Mouse (Mus musculus) hindbrain, embryonic 12.5 days (tissue): ENCODE measurements at regions not wholly inside any gene's neighbourhood (a gene's known extent, or its start where the extent isn't known, plus 50 kb on each side); places are given as distances from the start of the nearest gene placed in this dataset.

Experiments used
- ATAC-seq: fragments of 200-750 bp; cut with Nextera tagmentation; 2 replicates; pipeline ENCODE4 v1.8.0; 2017; ENCODE audit warnings: moderate TSS enrichment; ENCODE audit not compliant: low FRiP score
- H3K27ac ChIP-seq: fragments of 300-500 bp; sonication (generic); 2 replicates; pipeline ENCODE4 v1.5.1; 2016; ENCODE audit warnings: mild to moderate bottlenecking
- H3K27me3 ChIP-seq: fragments of 300-500 bp; sonication (generic); 2 replicates; pipeline ENCODE4 v1.6.1; 2016; ENCODE audit warnings: mild to moderate bottlenecking
- H3K36me3 ChIP-seq: fragments of 300-500 bp; sonication (generic); 2 replicates; pipeline ENCODE4 v1.6.1; 2016; ENCODE audit warnings: mild to moderate bottlenecking
- H3K4me1 ChIP-seq: fragments of 300-500 bp; sonication (generic); 2 replicates; pipeline ENCODE4 v1.6.1; 2016
- H3K4me2 ChIP-seq: fragments of 300-500 bp; sonication (generic); replicated peaks from 2 replicates; pipeline ENCODE4 v1.6.1; 2016; ENCODE audit warnings: mild to moderate bottlenecking
- H3K4me3 ChIP-seq: fragments of 300-500 bp; sonication (generic); 2 replicates; pipeline ENCODE4 v1.5.1; 2016; ENCODE audit warnings: mild to moderate bottlenecking
- H3K9ac ChIP-seq: fragments of 300-500 bp; sonication (generic); 2 replicates; pipeline ENCODE4 v1.6.1; 2016; ENCODE audit warnings: mild to moderate bottlenecking, moderate library complexity
- H3K9me3 ChIP-seq: fragments of 300-500 bp; sonication (generic); replicated peaks from 2 replicates; pipeline ENCODE4 v1.6.1; 2016; ENCODE audit warnings: mild to moderate bottlenecking
- WGBS: fragments of 180-500 bp; shearing (Covaris S2); methylation state at CpG from one replicate; pipeline ENCODE4 v1.1.7; 2016; 5-methylcytosine and 5-hydroxymethylcytosine counted together

- H3K36me3 ChIP-seq = no peaks in the 10 kb centered on the region
- no peaks in the 10 kb centered on the region for H3K27me3 ChIP-seq
- H3K9ac ChIP-seq = no peak overlapping the region
- ATAC-seq = peak; percentile 33
- 75% methylated on average over 4 of the region's 4 CpGs for WGBS
- H3K4me3 ChIP-seq = no peak overlapping the region
- no peaks in the 10 kb centered on the region for H3K9me3 ChIP-seq
- H3K4me2 ChIP-seq = no peak overlapping the region
- H3K4me1 ChIP-seq = no peaks in the 10 kb centered on the region; the same call in 1 of the 2 replicates
- 0 out of 2 replicates have a peak overlapping the region, but pooled peaks have one; percentile 57 for H3K27ac ChIP-seq
These were observed 519.5 kb upstream of the Cited2 start for GRCm38 (mm10) chr10:17203416-17204110.

GRCm38 (mm10) chr10:17204153-17204552 is 518.9 kb upstream of the Cited2 start:
- Histone ChIP-seq H3K4me3 (no peak overlapping the region), H3K4me1 (no peaks in the 10 kb centered on the region; the same call in 1 of the 2 replicates), H3K9ac (no peak overlapping the region), H3K9me3 (no peaks in the 10 kb centered on the region), H3K4me2 (no peak overlapping the region), H3K27ac (no peak overlapping the region), H3K36me3 (no peaks in the 10 kb centered on the region), H3K27me3 (no peaks in the 10 kb centered on the region)
- ATAC-seq = no peak
- 71% methylated on average over 1 of the region's 1 CpGs for WGBS

DNA sequence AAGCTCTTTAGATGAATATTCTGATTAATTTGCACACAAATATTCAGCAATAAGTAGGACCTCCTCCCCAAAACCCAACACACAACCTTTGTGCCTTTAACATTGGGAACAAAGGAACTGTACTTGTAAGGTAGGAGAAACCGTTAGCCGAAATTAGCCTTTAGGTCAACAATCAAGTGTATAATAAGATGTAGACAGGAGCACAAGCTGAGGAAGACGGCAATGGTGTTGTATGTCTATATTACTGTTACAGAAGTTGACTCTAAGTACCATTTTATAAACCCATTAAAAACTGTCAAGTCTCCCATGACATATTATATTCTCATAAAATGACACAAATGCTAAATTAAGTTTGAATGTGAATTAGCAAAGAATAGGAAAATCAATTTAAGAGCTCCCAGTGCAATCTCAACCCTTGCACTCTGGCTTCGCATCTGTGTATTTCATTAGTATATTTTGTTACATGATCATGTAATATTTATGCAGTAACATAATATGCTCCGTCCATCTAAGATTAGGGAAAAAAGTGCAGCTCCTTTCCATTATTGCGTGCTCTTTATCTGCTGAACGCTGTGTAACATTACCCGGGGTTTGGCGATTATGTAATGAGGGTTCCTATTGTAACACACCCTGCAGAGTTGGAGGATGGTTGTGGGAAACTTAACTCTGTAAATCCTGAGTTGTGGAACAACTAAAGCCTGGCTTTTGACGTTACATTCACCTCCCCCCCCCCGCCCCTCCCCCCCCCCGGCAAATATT is 510.3 kb upstream of the Cited2 start:
- no peak overlapping the region for H3K4me3 ChIP-seq
- whole genome bisulfite sequencing = 17% methylated on average over 11 of the region's 12 CpGs
- peak overlapping the region; percentile 31 for H3K4me2 ChIP-seq
- H3K9me3 ChIP-seq = no peaks in the 10 kb centered on the region
- H3K27ac ChIP-seq = peak overlapping the region; percentile 55
- no peak overlapping the region for H3K9ac ChIP-seq
- H3K4me1 ChIP-seq = peaks cover 9% of the 10 kb centered on the region
- no peaks in the 10 kb centered on the region for H3K27me3 ChIP-seq
- peak; percentile 80 for ATAC-seq
- H3K36me3 ChIP-seq = no peaks in the 10 kb centered on the region

- 26% methylated on average over 7 of the region's 7 CpGs for WGBS
- H3K9me3 ChIP-seq = no peaks in the 10 kb centered on the region
- peak overlapping the region; percentile 31 for H3K4me2 ChIP-seq
- H3K9ac ChIP-seq = no peak overlapping the region
- H3K4me1 ChIP-seq = peaks cover 9% of the 10 kb centered on the region
- peak overlapping the region; percentile 55 for H3K27ac ChIP-seq
- no peak overlapping the region for H3K4me3 ChIP-seq
- ATAC-seq = peak; percentile 68
- no peaks in the 10 kb centered on the region for H3K27me3 ChIP-seq
- no peaks in the 10 kb centered on the region for H3K36me3 ChIP-seq
These were observed 509.5 kb upstream of the Cited2 start for GRCm38 (mm10) chr10:17213310-17214064.

GRCm38 (mm10) chr10:17214065-17214440 is 509.0 kb upstream of the Cited2 start:
- H3K4me3 ChIP-seq = no peak overlapping the region
- no peak overlapping the region for H3K9ac ChIP-seq
- H3K4me2 ChIP-seq = no peak overlapping the region
- 77% methylated on average over 2 of the region's 2 CpGs for WGBS
- H3K36me3 ChIP-seq = no peaks in the 10 kb centered on the region
- H3K27ac ChIP-seq = no peak overlapping the region
- no peaks in the 10 kb centered on the region for H3K9me3 ChIP-seq
- no peak for ATAC-seq
- H3K4me1 ChIP-seq = peaks cover 9% of the 10 kb centered on the region
- H3K27me3 ChIP-seq = no peaks in the 10 kb centered on the region

GRCm38 (mm10) chr10:17215029-17215428 is 508.0 kb upstream of the Cited2 start:
- Histone ChIP-seq H3K4me2 (no peak overlapping the region), H3K27ac (no peak overlapping the region), H3K27me3 (no peaks in the 10 kb centered on the region), H3K4me3 (no peak overlapping the region), H3K4me1 (peaks cover 9% of the 10 kb centered on the region), H3K9ac (no peak overlapping the region), H3K9me3 (no peaks in the 10 kb centered on the region), H3K36me3 (no peaks in the 10 kb centered on the region)
- no peak for ATAC-seq
- 76% methylated on average over 3 of the region's 3 CpGs for WGBS

DNA sequence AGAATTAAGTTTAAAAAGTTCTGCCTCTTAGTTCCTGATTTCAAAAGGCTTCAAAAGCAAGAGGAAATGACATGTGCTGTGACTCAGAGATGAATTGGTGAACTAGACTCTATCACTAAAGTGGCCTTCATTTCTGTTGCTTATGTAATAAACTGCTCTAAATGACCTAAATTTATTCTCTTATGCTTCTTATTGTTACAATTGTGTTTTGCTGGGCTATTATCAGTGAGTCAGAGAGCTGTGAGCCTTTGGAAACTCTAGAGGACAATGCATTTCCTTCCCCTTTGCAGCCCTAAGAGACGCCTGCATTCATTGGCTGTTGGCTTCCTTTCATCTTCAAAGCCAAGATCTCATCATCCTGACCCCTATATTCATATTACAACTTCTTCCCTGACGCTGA is 501.5 kb upstream of the Cited2 start:
- no peak for ATAC-seq
- Histone ChIP-seq H3K27me3 (no peaks in the 10 kb centered on the region), H3K27ac (no peak overlapping the region), H3K9ac (no peak overlapping the region), H3K4me2 (no peak overlapping the region), H3K36me3 (no peaks in the 10 kb centered on the region), H3K4me1 (no peaks in the 10 kb centered on the region), H3K4me3 (no peak overlapping the region), H3K9me3 (no peaks in the 10 kb centered on the region)
- WGBS = 45% methylated on average over 2 of the region's 2 CpGs

DNA sequence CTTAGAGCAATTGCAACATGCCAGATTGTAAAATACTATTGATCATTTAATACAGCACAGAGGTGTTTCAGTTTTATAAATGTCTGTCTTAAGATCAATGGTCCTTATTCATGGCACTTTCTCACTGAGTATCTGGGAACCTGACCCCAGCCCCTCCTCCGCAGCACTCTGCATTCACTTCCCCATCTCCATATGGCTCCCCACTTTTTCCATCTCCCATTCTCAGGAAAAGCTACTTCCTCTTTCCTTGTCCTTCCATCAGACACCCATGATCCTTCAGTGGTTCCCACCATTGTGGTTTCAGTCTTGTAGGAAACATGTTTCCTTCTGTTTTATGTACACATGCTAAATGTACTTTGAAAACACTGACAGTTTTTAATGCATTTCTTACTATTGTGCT is 497.3 kb upstream of the Cited2 start:
- Histone ChIP-seq H3K9ac (no peak overlapping the region), H3K27ac (no peak overlapping the region), H3K4me2 (no peak overlapping the region)

DNA sequence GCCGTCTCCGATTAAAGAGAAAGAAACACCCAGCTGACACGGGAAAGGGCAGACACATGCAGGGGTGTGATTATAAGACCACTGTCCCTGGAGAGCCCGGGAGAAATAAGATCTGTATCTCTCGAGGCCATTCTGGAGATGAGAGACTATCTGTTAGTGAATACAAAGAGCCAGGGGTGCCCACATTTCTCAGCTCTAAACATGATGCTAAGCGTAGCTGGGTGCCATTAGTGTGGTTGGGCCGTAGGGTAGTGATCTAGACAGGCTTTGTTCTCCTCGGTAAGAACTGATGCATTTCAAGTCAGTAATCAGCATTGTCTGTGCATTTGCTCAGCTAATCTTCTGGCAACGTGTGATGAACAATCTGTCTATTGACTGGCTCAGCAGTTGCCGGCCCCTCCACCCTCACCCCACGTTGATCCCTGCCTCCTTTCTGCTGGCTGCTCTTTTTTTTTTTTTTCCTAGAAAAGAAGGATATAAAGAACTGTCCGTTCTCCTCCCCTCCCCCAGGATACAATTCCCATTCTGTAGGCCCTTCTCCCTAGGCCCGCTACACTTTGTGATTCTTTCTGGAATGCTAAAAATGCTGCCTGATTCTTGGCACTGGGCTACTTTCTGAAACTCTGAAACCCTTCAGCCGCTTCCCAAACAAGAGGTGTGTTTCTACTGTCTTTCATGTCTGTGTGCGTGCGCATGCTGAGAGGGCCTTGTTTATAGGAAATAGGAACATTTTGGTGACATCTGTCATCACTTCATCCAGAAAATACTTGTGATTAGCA is 492.8 kb upstream of the Cited2 start:
- ATAC-seq = peak; percentile 96
- H3K27me3 ChIP-seq = no peaks in the 10 kb centered on the region
- H3K4me1 ChIP-seq = peaks cover 14% of the 10 kb centered on the region
- no peaks in the 10 kb centered on the region for H3K36me3 ChIP-seq
- no peak overlapping the region for H3K9ac ChIP-seq
- H3K4me3 ChIP-seq = no peak overlapping the region
- H3K27ac ChIP-seq = peak overlapping the region; percentile 89
- H3K4me2 ChIP-seq = peak overlapping the region; percentile 34
- 2% methylated on average over 16 of the region's 16 CpGs for WGBS
- no peaks in the 10 kb centered on the region for H3K9me3 ChIP-seq

More for the DNA sequence above, 497.3 kb upstream of the Cited2 start:
- no peak for ATAC-seq
- WGBS = 89% methylated on average over 1 of the region's 1 CpGs
- Histone ChIP-seq H3K36me3 (no peaks in the 10 kb centered on the region), H3K4me1 (peaks cover 8% of the 10 kb centered on the region), H3K27me3 (no peaks in the 10 kb centered on the region), H3K4me3 (no peak overlapping the region), H3K9me3 (no peaks in the 10 kb centered on the region)

- H3K27ac ChIP-seq = no peak overlapping the region
These were observed 486.9 kb upstream of the Cited2 start for GRCm38 (mm10) chr10:17235955-17236650.

GRCm38 (mm10) chr10:17236761-17237160 is 486.3 kb upstream of the Cited2 start:
- Histone ChIP-seq H3K27ac (no peak overlapping the region), H3K9me3 (no peaks in the 10 kb centered on the region), H3K9ac (no peak overlapping the region), H3K27me3 (no peaks in the 10 kb centered on the region), H3K4me1 (peaks cover 36% of the 10 kb centered on the region), H3K4me3 (no peak overlapping the region), H3K4me2 (no peak overlapping the region), H3K36me3 (no peaks in the 10 kb centered on the region)
- no peak for ATAC-seq
- 28% methylated on average over 2 of the region's 2 CpGs for WGBS

More at GRCm38 (mm10) chr10:17235955-17236650, 486.9 kb upstream of the Cited2 start:
- ATAC-seq = no peak
- Histone ChIP-seq H3K4me1 (peaks cover 37% of the 10 kb centered on the region), H3K36me3 (no peaks in the 10 kb centered on the region), H3K4me2 (no peak overlapping the region), H3K27me3 (no peaks in the 10 kb centered on the region), H3K9me3 (no peaks in the 10 kb centered on the region), H3K4me3 (no peak overlapping the region), H3K9ac (no peak overlapping the region)
- WGBS = 23% methylated on average over 10 of the region's 10 CpGs
